Mouse (Mus musculus) forebrain, embryonic 14.5 days (tissue): ENCODE measurements around the gene Cdkn3. TPM values are rescaled to one million over a fixed set of nuclear protein-coding genes. Genes with fewer than 3 reads are reported as not detected.
A peak's percentile ranks its signal among the peaks of the same experiment; 100 is the strongest.

Source experiments
- ATAC-seq: fragments of 200-750 bp; cut with Nextera tagmentation; 2 replicates; pipeline ENCODE4 v1.8.0; 2017; ENCODE audit warnings: mild to moderate bottlenecking, moderate library complexity
- DNase-seq: peaks from one replicate; pipeline ENCODE4 v3.0.0-alpha.2; 2015; ENCODE audit warnings: low spot score
- H3K27ac ChIP-seq: fragments of 300-500 bp; sonication (generic); 2 replicates; pipeline ENCODE4 v1.5.1; 2014; ENCODE audit warnings: low read depth, mild to moderate bottlenecking, control low read depth, low read length, moderate library complexity
- H3K27me3 ChIP-seq: fragments of 300-500 bp; sonication (generic); replicated peaks from 2 replicates; pipeline ENCODE4 v1.6.1; 2014; ENCODE audit warnings: low read length, control low read depth, mixed read lengths; ENCODE audit not compliant: control insufficient read depth, insufficient read depth
- H3K36me3 ChIP-seq: fragments of 300-500 bp; sonication (generic); 2 replicates; pipeline ENCODE4 v1.6.1; 2014; ENCODE audit warnings: low read length, control low read depth; ENCODE audit not compliant: control insufficient read depth, insufficient read depth
- H3K4me1 ChIP-seq: fragments of 300-500 bp; sonication (generic); 2 replicates; pipeline ENCODE4 v1.6.1; 2014; ENCODE audit warnings: antibody characterized with exemption, low read length, control low read depth; ENCODE audit not compliant: control insufficient read depth, insufficient read depth
- H3K4me2 ChIP-seq: fragments of 300-500 bp; sonication (generic); 2 replicates; pipeline ENCODE4 v1.6.1; 2014; ENCODE audit warnings: mild to moderate bottlenecking, control low read depth, low read length
- H3K4me3 ChIP-seq: fragments of 300-500 bp; sonication (generic); 2 replicates; pipeline ENCODE4 v1.5.1; 2014; ENCODE audit warnings: low read depth, low read length, control low read depth
- H3K9ac ChIP-seq: fragments of 300-500 bp; sonication (generic); 2 replicates; pipeline ENCODE4 v1.6.1; 2014; ENCODE audit warnings: mild to moderate bottlenecking, low read length, control low read depth, moderate library complexity
- H3K9me3 ChIP-seq: fragments of 300-500 bp; sonication (generic); replicated peaks from 2 replicates; pipeline ENCODE4 v1.6.1; 2016; ENCODE audit warnings: low read length, control low read depth, mixed read lengths; ENCODE audit not compliant: control insufficient read depth
- WGBS: fragments of 180-500 bp; shearing (Covaris S2); extraction: QIAGEN DNeasy Blood & Tissue Kit; methylation state at CpG from one replicate; pipeline ENCODE4 v1.1.7; 2014; 5-methylcytosine and 5-hydroxymethylcytosine counted together
- polyA plus RNA-seq: library from polyadenylated mRNA; unstranded; fragments of >200 nt; fragmentation: Nextera tagmentation; extraction: Ambion mirVana; gene quantifications from 2 replicates; pipeline ENCODE4 v1.2.1, GENCODE M21; 2014

Cdkn3 gene
- polyA plus RNA-seq, 1 experiment from 2014 or later = 29.0 TPM

DNA sequence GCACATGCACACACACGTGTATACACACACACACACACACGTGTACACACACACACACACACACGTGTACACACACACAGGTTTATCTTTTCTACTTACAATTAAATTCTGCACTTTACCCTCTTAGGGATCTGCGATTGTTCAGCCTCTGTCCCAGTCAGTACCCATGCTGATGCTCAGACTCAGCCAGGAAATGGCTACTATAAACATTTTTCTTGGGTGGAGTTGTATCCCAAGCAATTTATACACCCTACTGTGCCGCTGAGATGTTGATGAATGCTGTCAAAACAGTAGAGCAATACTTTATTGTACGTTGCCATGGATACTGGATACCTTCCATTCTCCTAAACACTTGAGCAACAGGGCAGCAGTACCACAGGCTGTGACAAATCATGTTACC is 9.7 kb downstream of the Cdkn3 start:
- ATAC-seq = no peak
- Histone ChIP-seq H3K27ac (no peak overlapping the region), H3K4me3 (no peak overlapping the region), H3K36me3 (peaks cover 60% of the 10 kb centered on the region), H3K27me3 (no peaks in the 10 kb centered on the region), H3K9me3 (no peaks in the 10 kb centered on the region), H3K4me1 (no peaks in the 10 kb centered on the region), H3K4me2 (no peak overlapping the region), H3K9ac (no peak overlapping the region)
- DNase-seq = peak; percentile 10
- WGBS = 86% methylated on average over 6 of the region's 6 CpGs

DNA sequence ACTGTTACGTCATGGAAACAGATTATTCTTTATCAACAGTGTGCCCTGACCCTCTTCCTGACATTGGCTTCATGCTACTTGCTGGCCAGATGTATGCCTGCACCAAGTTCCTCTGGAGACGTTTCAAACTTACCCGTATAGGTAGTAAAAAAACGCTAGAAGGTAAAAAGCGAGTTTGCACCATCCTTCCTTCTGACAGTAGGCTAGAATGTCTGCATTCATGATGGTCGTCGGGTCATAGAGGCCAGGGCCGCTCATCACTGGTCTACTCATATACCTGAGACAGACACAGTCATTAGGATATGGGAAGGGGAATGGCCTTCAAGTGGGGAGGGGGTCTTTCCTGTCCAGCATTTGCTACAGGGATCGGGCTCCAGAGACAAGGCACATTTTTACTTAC is 18.4 kb downstream of the Cdkn3 start:
- no peaks in the 10 kb centered on the region for H3K27me3 ChIP-seq
- H3K27ac ChIP-seq = no peak overlapping the region
- H3K4me1 ChIP-seq = no peaks in the 10 kb centered on the region
- no peak overlapping the region for H3K4me3 ChIP-seq
- DNase-seq = no peak
- peaks cover 7% of the 10 kb centered on the region; the same call in 1 of the 2 replicates for H3K9me3 ChIP-seq
- peaks cover 80% of the 10 kb centered on the region for H3K36me3 ChIP-seq
- H3K4me2 ChIP-seq = no peak overlapping the region
- H3K9ac ChIP-seq = no peak overlapping the region
- no peak for ATAC-seq
- 97% methylated on average over 9 of the region's 9 CpGs for WGBS

DNA sequence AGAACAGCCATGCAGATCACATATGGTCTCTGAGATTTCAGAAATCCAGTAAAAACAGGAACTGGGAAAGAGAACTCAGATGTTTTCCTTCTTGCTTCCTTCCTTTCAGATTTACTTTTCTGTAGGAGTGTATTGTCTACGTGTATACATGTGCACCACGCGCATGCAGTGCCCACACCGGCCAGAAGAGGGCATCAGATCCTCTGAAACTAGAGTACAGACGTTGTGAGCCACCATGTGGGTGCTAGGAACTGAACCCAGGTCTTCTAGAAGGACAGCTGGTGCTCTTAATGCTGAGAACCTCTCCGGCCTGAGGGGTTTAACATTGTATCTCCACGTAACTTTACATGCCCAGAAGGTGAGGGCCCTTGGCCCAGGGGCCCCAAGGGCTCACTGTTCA is 18.9 kb downstream of the Cdkn3 start:
- Histone ChIP-seq H3K9ac (no peak overlapping the region), H3K36me3 (peaks cover 78% of the 10 kb centered on the region), H3K27ac (no peak overlapping the region), H3K4me2 (no peak overlapping the region), H3K9me3 (peaks cover 7% of the 10 kb centered on the region; the same call in 1 of the 2 replicates), H3K27me3 (no peaks in the 10 kb centered on the region), H3K4me1 (no peaks in the 10 kb centered on the region), H3K4me3 (no peak overlapping the region)
- DNase-seq (no peak), ATAC-seq (no peak)
- WGBS = 97% methylated on average over 7 of the region's 7 CpGs

DNA sequence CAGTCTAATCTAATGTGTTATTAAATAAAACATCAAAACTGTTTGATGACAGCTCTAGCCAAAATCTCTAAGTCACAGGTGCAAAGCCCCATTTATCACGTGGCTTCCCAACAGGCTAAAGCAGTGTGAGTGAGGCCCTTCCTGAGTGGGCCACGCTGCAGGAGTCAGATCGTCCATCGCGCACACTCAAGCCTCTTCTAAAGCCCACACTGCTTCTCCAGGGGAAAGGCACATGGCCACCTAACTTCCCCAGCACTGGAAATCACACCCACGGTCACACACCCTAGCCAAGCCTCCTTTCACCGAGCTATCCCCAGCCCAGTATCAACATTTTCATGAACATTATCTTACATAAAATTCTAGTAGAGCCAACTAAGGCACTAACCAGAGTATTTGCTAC is 20.7 kb downstream of the Cdkn3 start:
- H3K36me3 ChIP-seq = peaks cover 63% of the 10 kb centered on the region
- H3K4me3 ChIP-seq = no peak overlapping the region
- WGBS = 96% methylated on average over 7 of the region's 7 CpGs
- H3K4me2 ChIP-seq = no peak overlapping the region
- DNase-seq (no peak), ATAC-seq (no peak)
- peaks cover 2% of the 10 kb centered on the region; the same call in 1 of the 2 replicates for H3K4me1 ChIP-seq
- peaks cover 7% of the 10 kb centered on the region; the same call in 1 of the 2 replicates for H3K9me3 ChIP-seq
- H3K27ac ChIP-seq = no peak overlapping the region
- H3K9ac ChIP-seq = no peak overlapping the region
- H3K27me3 ChIP-seq = no peaks in the 10 kb centered on the region

DNA sequence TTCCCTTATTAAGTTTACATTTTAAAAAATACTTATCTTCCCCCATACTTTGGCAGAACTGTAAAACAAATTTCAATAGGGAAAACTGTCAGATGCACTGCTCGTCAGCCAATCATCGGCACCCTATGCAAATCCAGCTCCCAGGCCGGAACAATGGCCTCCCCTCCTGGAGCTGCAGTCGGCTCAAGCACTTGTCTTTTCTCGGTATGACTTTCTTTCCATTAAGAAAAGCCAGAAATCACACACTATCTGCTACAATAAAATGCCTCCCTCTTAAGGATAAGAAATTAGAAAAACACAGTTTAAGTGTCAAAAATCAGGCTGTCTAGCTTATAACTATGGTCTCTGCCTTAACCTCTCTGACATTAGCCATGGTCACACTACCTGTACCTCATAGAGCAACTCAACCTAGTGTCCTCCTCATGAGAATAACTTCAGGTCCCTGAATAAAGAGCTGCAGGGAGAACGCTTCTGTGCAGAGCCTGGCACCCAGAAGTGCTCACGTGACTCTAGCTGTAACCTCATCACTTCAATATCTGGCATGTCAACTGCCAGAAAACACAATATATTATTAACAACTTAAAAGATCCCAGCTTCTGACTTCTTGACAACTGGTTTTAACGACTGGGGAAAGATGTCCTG is 22.0 kb downstream of the Cdkn3 start:
- Histone ChIP-seq H3K4me3 (no peak overlapping the region), H3K4me2 (no peak overlapping the region), H3K27ac (no peak overlapping the region), H3K9ac (no peak overlapping the region), H3K36me3 (peaks cover 53% of the 10 kb centered on the region), H3K27me3 (no peaks in the 10 kb centered on the region), H3K4me1 (peaks cover 10% of the 10 kb centered on the region; the same call in 1 of the 2 replicates), H3K9me3 (peaks cover 7% of the 10 kb centered on the region; the same call in 1 of the 2 replicates)
- WGBS = 81% methylated on average over 8 of the region's 8 CpGs
- no peak for ATAC-seq
- DNase-seq = no peak

DNA sequence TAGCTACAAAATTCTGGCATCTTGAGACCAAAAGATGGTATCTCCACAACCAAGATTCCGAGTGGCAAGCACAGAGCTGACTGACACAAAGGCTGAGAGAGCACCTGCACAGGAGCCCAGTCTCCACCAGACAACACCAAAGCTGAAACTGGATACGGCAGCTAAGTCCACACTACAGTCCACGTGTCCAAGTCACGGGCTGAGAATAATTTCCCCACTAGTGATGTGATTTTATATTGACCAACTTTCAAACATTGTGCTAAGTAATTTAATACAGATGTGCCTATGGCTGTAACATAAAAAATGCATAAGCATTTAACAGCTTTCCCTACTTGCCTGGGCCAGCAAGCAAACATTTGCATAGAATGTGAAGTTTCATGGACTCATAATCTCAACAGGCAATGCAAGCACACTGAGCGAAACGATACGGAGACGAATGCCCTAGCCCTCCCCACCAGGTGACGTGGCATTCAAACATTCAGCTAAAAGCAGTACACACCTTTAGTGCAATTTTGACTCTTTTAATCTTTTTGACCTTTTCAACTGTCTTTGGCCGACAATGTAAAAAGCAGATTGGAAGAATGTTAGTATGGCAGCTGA is 23.1 kb downstream of the Cdkn3 start:
- Histone ChIP-seq H3K4me3 (no peak overlapping the region), H3K4me2 (no peak overlapping the region), H3K27ac (no peak overlapping the region), H3K27me3 (no peaks in the 10 kb centered on the region), H3K9ac (no peak overlapping the region), H3K4me1 (peaks cover 10% of the 10 kb centered on the region; the same call in 1 of the 2 replicates), H3K9me3 (peaks cover 7% of the 10 kb centered on the region; the same call in 1 of the 2 replicates), H3K36me3 (peaks cover 42% of the 10 kb centered on the region)
- no peak for DNase-seq
- 94% methylated on average over 10 of the region's 10 CpGs for WGBS
- no peak for ATAC-seq

DNA sequence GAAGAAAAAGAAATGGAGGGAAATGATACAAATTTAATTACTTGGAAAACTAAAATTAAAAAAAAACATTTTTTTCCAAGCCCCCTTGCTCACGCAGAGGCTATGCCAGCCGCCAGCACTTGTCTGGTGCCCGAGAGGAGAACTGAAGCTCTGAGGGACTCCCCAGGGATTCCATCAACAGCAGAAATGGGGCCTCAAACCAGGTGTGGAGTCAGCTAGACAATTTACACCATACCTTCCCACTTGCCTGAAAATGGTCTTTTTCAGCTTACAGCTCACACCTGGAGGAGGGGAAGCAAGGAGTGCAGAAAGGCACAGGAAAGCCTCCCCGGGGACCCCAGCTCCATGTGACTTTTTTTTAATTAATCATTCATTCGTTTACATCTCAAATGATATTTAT is 24.9 kb downstream of the Cdkn3 start:
- Histone ChIP-seq H3K36me3 (peaks cover 24% of the 10 kb centered on the region), H3K4me2 (no peak overlapping the region), H3K9ac (no peak overlapping the region), H3K27me3 (no peaks in the 10 kb centered on the region), H3K9me3 (no peaks in the 10 kb centered on the region), H3K27ac (no peak overlapping the region), H3K4me1 (peaks cover 12% of the 10 kb centered on the region; the same call in 1 of the 2 replicates), H3K4me3 (no peak overlapping the region)
- DNase-seq (no peak), ATAC-seq (no peak)
- 91% methylated on average over 5 of the region's 5 CpGs for WGBS

DNA sequence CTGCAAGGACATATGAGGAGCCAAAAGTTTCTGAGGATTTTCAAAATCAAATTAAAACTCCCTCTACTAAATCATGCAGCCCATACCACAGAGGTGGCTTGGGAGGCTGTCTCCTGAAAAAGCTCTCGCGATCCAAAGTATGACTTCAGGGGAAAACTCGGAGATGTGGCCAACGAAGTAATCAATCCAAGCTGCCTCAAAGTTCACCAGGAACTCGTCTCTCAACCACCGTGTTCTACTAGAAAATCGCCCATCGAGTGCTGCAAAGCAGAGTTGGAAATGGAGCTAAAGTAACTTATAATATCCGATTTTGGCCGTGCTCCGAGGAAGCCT is 27.1 kb downstream of the Cdkn3 start:
- 0% methylated on average over 11 of the region's 11 CpGs for WGBS
- Histone ChIP-seq H3K27ac (peak overlapping the region; percentile 98; the same call in 1 of the 2 replicates), H3K9ac (peak overlapping the region; percentile 98), H3K4me2 (peak overlapping the region; percentile 68), H3K36me3 (peaks cover 14% of the 10 kb centered on the region), H3K9me3 (no peaks in the 10 kb centered on the region), H3K4me3 (peak overlapping the region; percentile 94), H3K4me1 (peaks cover 12% of the 10 kb centered on the region; the same call in 1 of the 2 replicates), H3K27me3 (no peaks in the 10 kb centered on the region)
- DNase-seq (no peak), ATAC-seq (peak; percentile 0; the same call in 1 of the 2 replicates)
